Mouse (Mus musculus) myocyte (in vitro differentiated cells): ENCODE results near the gene Lpcat3. TPM values are rescaled to one million over a fixed set of nuclear protein-coding genes. Genes with fewer than 3 reads are reported as not detected.
A peak's percentile ranks its signal among the peaks of the same experiment; 100 is the strongest.

Experiments used
- H3K27me3 ChIP-seq: one replicate; pipeline ENCODE4 v1.6.1; 2011; ENCODE audit not compliant: control insufficient read depth, insufficient read depth, insufficient read length
- H3K36me3 ChIP-seq: one replicate; pipeline ENCODE4 v1.6.1; 2011; ENCODE audit not compliant: control insufficient read depth, insufficient read depth
- H3K4me2 ChIP-seq: one replicate; pipeline ENCODE4 v1.6.1; 2011; ENCODE audit warnings: low read depth, control low read depth
- H3K4me3 ChIP-seq: one replicate; pipeline ENCODE4 v1.5.1; 2011; ENCODE audit warnings: mild to moderate bottlenecking, control low read depth, moderate library complexity
- H3K79me2 ChIP-seq: one replicate; pipeline ENCODE4 v1.6.1; 2011; ENCODE audit not compliant: control insufficient read depth, insufficient read depth
- H3ac ChIP-seq: one replicate; pipeline ENCODE4 v1.6.1; 2011; ENCODE audit not compliant: control insufficient read depth, insufficient read length
- CEBPB ChIP-seq: IDR thresholded peaks from 2 replicates; pipeline ENCODE4 v1.6.1; 2011; ENCODE audit warnings: mild to moderate bottlenecking, moderate library complexity; ENCODE audit not compliant: poor library complexity, insufficient read depth, severe bottlenecking
- E2F4 ChIP-seq: IDR thresholded peaks from one replicate; pipeline ENCODE4 v1.6.1; 2011; ENCODE audit warnings: mild to moderate bottlenecking, control low read depth, moderate library complexity; ENCODE audit not compliant: insufficient read depth
- MAX ChIP-seq: IDR thresholded peaks from one replicate; pipeline ENCODE4 v1.6.1; 2011; ENCODE audit warnings: low read depth, mild to moderate bottlenecking, control low read depth
- MYOD1 ChIP-seq, 3 experiments: IDR thresholded peaks; one replicate each; pipeline ENCODE4 v1.6.1; 2011; ENCODE audit warnings: control low read depth in 2 of 3, low read depth in 2 of 3, mild to moderate bottlenecking in 2 of 3, moderate library complexity in 1 of 3; ENCODE audit not compliant: insufficient read length in 2 of 3, control insufficient read depth in 1 of 3
- MYOG ChIP-seq, 3 experiments: IDR thresholded peaks; one replicate each; pipeline ENCODE4 v1.6.1; 2011; ENCODE audit warnings: control low read depth in 2 of 3, low read depth in 2 of 3, mild to moderate bottlenecking in 2 of 3; ENCODE audit not compliant: insufficient read length in 2 of 3, control insufficient read depth in 1 of 3, insufficient read depth in 1 of 3
- POLR2A ChIP-seq: IDR thresholded peaks from one replicate; pipeline ENCODE4 v1.6.1; 2011; ENCODE audit warnings: low read depth, mild to moderate bottlenecking, control low read depth, moderate library complexity; ENCODE audit not compliant: insufficient read length
- POLR2AphosphoS2 ChIP-seq: IDR thresholded peaks from one replicate; pipeline ENCODE4 v1.6.1; 2011; ENCODE audit warnings: low read depth, control low read depth; ENCODE audit not compliant: insufficient read length
- REST ChIP-seq: IDR thresholded peaks from one replicate; pipeline ENCODE4 v1.6.1; 2011; ENCODE audit warnings: mild to moderate bottlenecking, control low read depth, moderate library complexity; ENCODE audit not compliant: insufficient read depth, insufficient read length
- SRF ChIP-seq: IDR thresholded peaks from one replicate; pipeline ENCODE4 v1.6.1; 2011; ENCODE audit warnings: low read depth; ENCODE audit not compliant: control insufficient read depth, insufficient read length
- TCF12 ChIP-seq: IDR thresholded peaks from one replicate; pipeline ENCODE4 v1.6.1; 2011; ENCODE audit warnings: mild to moderate bottlenecking, control low read depth; ENCODE audit not compliant: poor library complexity, insufficient read depth, severe bottlenecking
- TCF3 ChIP-seq: IDR thresholded peaks from one replicate; pipeline ENCODE4 v1.6.1; 2011; ENCODE audit warnings: low read depth, control low read depth; ENCODE audit not compliant: insufficient read length
- USF1 ChIP-seq: IDR thresholded peaks from one replicate; pipeline ENCODE4 v1.6.1; 2011; ENCODE audit warnings: low read depth, mild to moderate bottlenecking, control low read depth, moderate library complexity
- polyA plus RNA-seq: library from polyadenylated mRNA; unstranded; fragments of >200 nt; fragmentation: generic; extraction: Trizol; gene quantifications from one replicate; pipeline ENCODE4 v1.2.1, GENCODE M21; 2012; ENCODE audit warnings: missing spikeins

Lpcat3 gene
- polyA plus RNA-seq, 1 experiment = 138 TPM

DNA sequence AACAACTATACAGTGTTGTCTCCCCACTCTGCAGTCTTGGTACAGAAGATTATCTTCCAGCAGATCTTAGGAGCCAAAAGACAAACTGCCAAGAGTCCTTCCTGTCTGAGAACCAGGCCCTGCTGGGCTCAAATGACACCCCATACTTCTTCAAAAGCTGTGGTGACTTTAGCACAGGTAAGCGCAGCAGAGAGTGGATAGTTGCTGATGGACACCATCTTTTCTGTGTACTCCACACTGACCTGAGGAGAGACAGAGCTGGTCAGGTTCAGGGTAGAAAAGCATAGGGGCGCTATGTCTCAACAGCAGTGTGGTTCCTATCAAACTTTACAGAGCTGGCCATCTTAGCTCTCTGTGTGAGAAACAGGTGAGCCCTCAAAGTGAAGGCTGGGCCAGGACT lies 41.6 kb downstream of the Lpcat3 start:
- H3K36me3 ChIP-seq = peaks cover 37% of the 10 kb centered on the region
- H3K79me2 ChIP-seq = peaks cover 35% of the 10 kb centered on the region
- H3K4me2 ChIP-seq = no peak overlapping the region
- TF ChIP-seq USF1 (no peak), MYOG (IDR thresholded peaks at IDR 0.05; ENCODE audit: control insufficient read depth in 1 of 3, insufficient read depth in 1 of 3, insufficient read length in 2 of 3, low read depth in 2 of 3) (no peak), TCF12 (no peak), MYOD1 (IDR thresholded peaks at IDR 0.05; ENCODE audit: control insufficient read depth in 1 of 3, insufficient read length in 2 of 3, low read depth in 2 of 3) (no peak), REST (no peak), POLR2AphosphoS2 (no peak), SRF (no peak), POLR2A (no peak), MAX (no peak), E2F4 (no peak), TCF3 (no peak), CEBPB (no peak)
- no peaks in the 10 kb centered on the region for H3K27me3 ChIP-seq
- no peak overlapping the region for H3K4me3 ChIP-seq
- H3ac ChIP-seq = no peak overlapping the region

DNA sequence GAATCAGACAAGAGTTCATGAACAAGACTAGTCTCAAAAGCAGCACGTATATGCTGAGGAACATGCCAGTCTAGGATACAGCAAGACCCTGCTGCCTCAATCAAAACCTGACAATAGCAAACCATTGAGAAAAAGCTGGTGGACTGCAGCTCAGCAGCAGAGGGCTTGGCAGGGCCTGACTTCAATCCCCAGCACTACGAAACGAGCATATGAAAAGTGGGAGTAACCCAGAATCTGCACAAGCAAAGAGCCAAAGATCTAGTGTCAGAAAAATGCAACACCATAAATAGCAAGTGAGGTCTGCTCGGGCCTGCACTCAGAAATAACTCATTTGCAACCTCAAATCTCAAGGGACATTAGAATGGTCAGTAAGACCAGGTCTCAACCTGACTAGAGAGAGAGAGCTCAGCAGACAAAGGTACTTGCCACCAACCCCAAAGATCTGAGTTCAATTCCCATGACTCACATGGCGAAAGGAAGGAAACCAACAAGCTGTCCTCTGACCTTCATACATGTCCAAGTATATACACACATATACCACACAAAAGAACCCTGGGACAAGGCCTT lies 43.3 kb downstream of the Lpcat3 start:
- no peak overlapping the region for H3K4me2 ChIP-seq
- H3K79me2 ChIP-seq = peaks cover 52% of the 10 kb centered on the region
- no peak for TF ChIP-seq SRF
- TF ChIP-seq USF1 = no peak
- peak; percentile 9 for TF ChIP-seq POLR2AphosphoS2
- TF ChIP-seq POLR2A = no peak
- no peak overlapping the region for H3K4me3 ChIP-seq
- H3K36me3 ChIP-seq = peaks cover 37% of the 10 kb centered on the region
- H3ac ChIP-seq = no peak overlapping the region
- no peaks in the 10 kb centered on the region for H3K27me3 ChIP-seq

DNA sequence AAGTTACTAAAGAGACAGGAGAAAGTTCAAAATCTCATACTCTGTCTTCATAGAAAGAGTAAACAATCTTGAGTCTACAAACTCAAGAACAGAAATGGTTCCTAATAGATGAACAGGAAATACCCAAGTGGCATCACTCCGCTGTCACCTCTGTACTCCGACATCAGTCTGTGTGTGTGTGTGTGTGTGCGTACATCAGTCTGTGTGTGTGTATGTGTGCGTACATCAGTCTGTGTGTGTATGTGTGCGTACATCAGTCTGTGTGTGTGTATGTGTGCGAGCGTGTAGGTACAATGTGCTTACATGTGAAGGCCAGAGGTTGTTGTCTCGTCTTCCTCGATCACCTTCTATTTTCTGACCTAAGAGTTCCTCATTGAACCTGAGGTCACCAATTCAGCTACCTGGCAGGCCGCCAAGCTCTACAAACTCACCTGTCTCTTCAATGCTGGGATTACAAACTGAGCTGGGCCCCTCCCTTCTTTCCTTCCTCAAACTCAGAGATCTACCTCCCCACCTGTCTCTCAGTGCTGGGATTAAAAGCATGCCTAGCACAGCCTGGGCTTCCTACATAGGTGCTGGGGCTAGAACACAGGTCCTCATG lies 45.6 kb downstream of the Lpcat3 start:
- Histone ChIP-seq H3K36me3 (peaks cover 22% of the 10 kb centered on the region), H3K4me3 (no peak overlapping the region), H3K27me3 (no peaks in the 10 kb centered on the region), H3K4me2 (no peak overlapping the region), H3K79me2 (peaks cover 70% of the 10 kb centered on the region), H3ac (no peak overlapping the region)
- TF ChIP-seq REST = no peak
- no peak for TF ChIP-seq E2F4
- TF ChIP-seq CEBPB = no peak
- TF ChIP-seq MAX = no peak
- peak; percentile 76 for TF ChIP-seq POLR2AphosphoS2
- peak; percentile 32 for TF ChIP-seq POLR2A

DNA sequence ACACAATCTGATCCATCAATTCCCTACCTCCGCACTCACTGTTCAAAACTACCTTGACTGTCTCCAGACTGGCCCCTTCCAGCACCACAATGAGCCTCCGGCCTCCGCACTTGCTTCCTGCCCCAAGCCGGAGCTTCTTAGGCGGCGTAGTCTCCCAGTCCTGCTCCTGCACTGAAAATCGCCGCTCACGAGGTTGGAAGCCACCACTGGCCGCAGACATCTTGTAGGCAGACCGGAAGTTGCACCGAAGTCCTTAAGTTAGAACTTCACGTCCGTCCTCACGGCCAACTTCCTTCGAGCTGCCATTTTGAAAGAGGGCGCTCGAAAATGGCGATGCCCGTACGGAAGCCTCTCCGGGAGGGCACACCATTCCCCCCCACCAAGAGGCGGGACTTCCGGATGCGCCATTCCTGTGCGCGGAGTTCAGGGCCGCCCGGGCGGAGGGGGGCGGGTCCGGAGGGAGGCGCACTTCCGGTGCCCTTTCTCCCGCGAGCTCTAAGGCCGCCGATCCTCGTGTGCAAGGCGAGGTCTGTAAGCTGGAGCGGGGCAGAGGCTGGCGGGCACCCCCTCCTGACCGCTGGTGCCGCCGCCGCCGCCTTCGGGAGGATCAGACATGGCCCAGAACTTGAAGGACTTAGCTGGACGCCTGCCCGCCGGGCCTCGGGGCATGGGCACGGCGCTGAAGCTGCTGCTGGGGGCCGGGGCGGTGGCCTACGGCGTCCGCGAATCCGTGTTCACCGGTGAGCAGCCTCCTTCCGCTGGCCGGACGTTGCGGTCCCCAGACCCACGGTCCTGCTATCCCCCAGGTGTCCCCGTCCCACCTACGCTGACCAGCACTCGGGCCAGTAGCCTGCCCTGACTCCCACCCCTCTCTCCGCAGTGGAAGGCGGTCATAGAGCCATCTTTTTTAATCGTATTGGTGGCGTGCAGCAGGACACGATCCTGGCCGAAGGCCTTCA lies 49.3 kb downstream of the Lpcat3 start, which contains the start of the genes Emg1 and Phb2:
Gene Emg1, minus strand, starts transcription at position 355 of the 959 bp plus-strand sequence.
Gene Phb2, plus strand, starts transcription at position 513 of the 959 bp plus-strand sequence.
- peak within 1 kb of the TSS; percentile 99 for H3K4me2 ChIP-seq
- no peak for TF ChIP-seq MYOD1 (IDR thresholded peaks at IDR 0.05; ENCODE audit: control insufficient read depth in 1 of 3, insufficient read length in 2 of 3, low read depth in 2 of 3)
- no peak for TF ChIP-seq CEBPB
- peak; percentile 52 for TF ChIP-seq POLR2AphosphoS2
- TF ChIP-seq POLR2A = no peak
- no peak for TF ChIP-seq TCF12
- no peak for TF ChIP-seq USF1
- no peak for TF ChIP-seq E2F4
- peak in 1 of 3 experiments; percentile 1 for TF ChIP-seq MYOG (IDR thresholded peaks at IDR 0.05; ENCODE audit: control insufficient read depth in 1 of 3, insufficient read depth in 1 of 3, insufficient read length in 2 of 3, low read depth in 2 of 3)
- peak; percentile 64 for TF ChIP-seq SRF
- no peak for TF ChIP-seq TCF3
- no peaks in the 10 kb centered on the region for H3K27me3 ChIP-seq
- H3K36me3 ChIP-seq = peaks cover 22% of the 10 kb centered on the region
- peak within 1 kb of the TSS; percentile 76 for H3K4me3 ChIP-seq
- peaks cover 69% of the 10 kb centered on the region for H3K79me2 ChIP-seq
- H3ac ChIP-seq = peak within 1 kb of the TSS; percentile 91
